Mouse (Mus musculus): Measurements from ENCODE around the gene Miga1. TPM values are rescaled to one million over a fixed set of nuclear protein-coding genes. Genes with fewer than 3 reads are reported as not detected.

The Miga1 gene
- polyA plus RNA-seq, 1 experiment from 2014 or later = 17.3 TPM

- Histone ChIP-seq H3K4me2 (replicated peaks; ENCODE audit: low read depth, low read length) (no peak overlapping the region), H3K4me1 (ENCODE audit: insufficient read depth, low read length) (peaks cover 6% of the 10 kb centered on the region; the same call in 1 of the 2 replicates), H3K4me3 (ENCODE audit: low read length) (no peak overlapping the region), H3K27me3 (ENCODE audit: insufficient read depth, low read length) (no peaks in the 10 kb centered on the region), H3K27ac (ENCODE audit: low read length) (no peak overlapping the region), H3K9ac (replicated peaks; ENCODE audit: low read length) (no peak overlapping the region), H3K9me3 (ENCODE audit: low read length) (no peaks in the 10 kb centered on the region), H3K36me3 (ENCODE audit: insufficient read depth, low read length) (no peaks in the 10 kb centered on the region)
- WGBS = 83% methylated on average over 8 of the region's 8 CpGs
- ATAC-seq (ENCODE audit: low FRiP score, low TSS enrichment) = no peak
These were observed 35.1 kb downstream of the Miga1 start for GRCm38 (mm10) chr3:152305080-152305479.

DNA sequence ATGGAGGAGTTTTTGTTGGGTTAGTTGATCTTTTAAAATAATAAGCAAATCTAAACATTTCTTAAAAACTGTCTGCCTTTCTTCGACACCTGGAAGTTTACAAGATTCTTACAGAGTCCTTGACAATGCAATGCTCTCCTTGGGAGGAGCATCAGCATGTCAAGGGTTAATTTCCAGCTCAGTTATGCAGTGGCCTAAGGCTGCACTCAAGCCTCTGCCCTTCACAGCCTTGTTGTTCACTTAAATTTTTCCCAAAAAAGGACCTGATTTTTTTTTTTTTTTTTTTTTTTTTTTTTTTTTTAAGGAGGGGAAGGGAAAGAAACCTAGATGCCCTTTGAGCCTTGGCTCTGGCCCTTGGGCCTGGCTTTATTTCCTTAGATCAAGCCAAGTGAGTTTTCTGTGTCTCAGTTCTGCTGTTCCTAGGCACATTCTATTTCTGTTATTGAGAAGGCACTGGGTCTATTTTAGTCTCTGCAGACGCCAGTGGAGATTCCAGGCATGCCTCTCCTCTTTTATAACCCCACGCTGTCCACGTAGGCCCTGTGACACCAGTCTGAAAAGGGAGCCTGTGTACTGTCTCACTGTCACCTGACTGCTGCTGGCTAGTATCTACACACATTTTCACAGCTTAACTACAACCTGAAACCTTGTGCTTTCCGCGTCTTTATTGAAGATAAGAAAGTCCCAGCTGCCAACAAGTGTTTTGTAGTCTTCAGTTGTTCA is 36.0 kb downstream of the Miga1 start:
- H3K27ac ChIP-seq (ENCODE audit: low read length) = peak overlapping the region; percentile 37; the same call in 1 of the 2 replicates
- no peaks in the 10 kb centered on the region for H3K27me3 ChIP-seq (ENCODE audit: insufficient read depth, low read length)
- no peaks in the 10 kb centered on the region for H3K9me3 ChIP-seq (ENCODE audit: low read length)
- 62% methylated on average over 6 of the region's 6 CpGs for WGBS
- no peak for ATAC-seq (ENCODE audit: low FRiP score, low TSS enrichment)
- H3K4me3 ChIP-seq (ENCODE audit: low read length) = no peak overlapping the region
- H3K36me3 ChIP-seq (ENCODE audit: insufficient read depth, low read length) = no peaks in the 10 kb centered on the region
- H3K9ac ChIP-seq (replicated peaks; ENCODE audit: low read length) = no peak overlapping the region
- peaks cover 5% of the 10 kb centered on the region; the same call in 1 of the 2 replicates for H3K4me1 ChIP-seq (ENCODE audit: insufficient read depth, low read length)
- no peak overlapping the region for H3K4me2 ChIP-seq (replicated peaks; ENCODE audit: low read depth, low read length)

DNA sequence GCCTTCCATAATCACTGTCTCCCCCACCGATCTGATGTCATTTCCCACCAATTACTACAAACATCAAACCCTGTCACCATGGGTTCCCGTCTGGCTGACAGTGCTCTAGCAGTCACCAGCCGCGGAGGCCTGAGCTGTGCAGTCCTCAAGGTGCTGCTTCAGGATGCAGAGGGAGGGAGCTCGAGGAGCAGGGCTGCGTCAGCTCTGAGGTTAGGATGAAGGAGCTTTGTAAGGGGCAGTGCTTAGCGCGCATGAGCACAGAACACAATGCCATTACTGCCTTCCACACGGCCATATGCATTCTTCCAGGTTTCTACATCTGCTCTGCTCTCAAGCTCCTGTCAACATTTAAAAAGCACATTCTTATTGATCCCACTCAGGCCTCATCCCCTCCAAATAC is 37.2 kb downstream of the Miga1 start:
- Histone ChIP-seq H3K36me3 (ENCODE audit: insufficient read depth, low read length) (no peaks in the 10 kb centered on the region), H3K4me3 (ENCODE audit: low read length) (no peak overlapping the region), H3K9me3 (ENCODE audit: low read length) (no peaks in the 10 kb centered on the region), H3K4me2 (replicated peaks; ENCODE audit: low read depth, low read length) (no peak overlapping the region), H3K4me1 (ENCODE audit: insufficient read depth, low read length) (no peaks in the 10 kb centered on the region), H3K9ac (replicated peaks; ENCODE audit: low read length) (no peak overlapping the region), H3K27ac (ENCODE audit: low read length) (no peak overlapping the region), H3K27me3 (ENCODE audit: insufficient read depth, low read length) (no peaks in the 10 kb centered on the region)
- 82% methylated on average over 9 of the region's 9 CpGs for WGBS
- ATAC-seq (ENCODE audit: low FRiP score, low TSS enrichment) = no peak

- ATAC-seq (ENCODE audit: low FRiP score, low TSS enrichment) = peak; percentile 63
- peak overlapping the region; percentile 84 for H3K27ac ChIP-seq (ENCODE audit: low read length)
- H3K27me3 ChIP-seq (ENCODE audit: insufficient read depth, low read length) = no peaks in the 10 kb centered on the region
- no peak overlapping the region for H3K9ac ChIP-seq (replicated peaks; ENCODE audit: low read length)
- no peaks in the 10 kb centered on the region for H3K9me3 ChIP-seq (ENCODE audit: low read length)
- H3K4me1 ChIP-seq (ENCODE audit: insufficient read depth, low read length) = no peaks in the 10 kb centered on the region
- WGBS = 56% methylated on average over 14 of the region's 14 CpGs
- peaks cover 12% of the 10 kb centered on the region for H3K36me3 ChIP-seq (ENCODE audit: insufficient read depth, low read length)
- no peak overlapping the region for H3K4me2 ChIP-seq (replicated peaks; ENCODE audit: low read depth, low read length)
- H3K4me3 ChIP-seq (ENCODE audit: low read length) = no peak overlapping the region
These were observed 39.5 kb downstream of the Miga1 start for GRCm38 (mm10) chr3:152300376-152301337.

DNA sequence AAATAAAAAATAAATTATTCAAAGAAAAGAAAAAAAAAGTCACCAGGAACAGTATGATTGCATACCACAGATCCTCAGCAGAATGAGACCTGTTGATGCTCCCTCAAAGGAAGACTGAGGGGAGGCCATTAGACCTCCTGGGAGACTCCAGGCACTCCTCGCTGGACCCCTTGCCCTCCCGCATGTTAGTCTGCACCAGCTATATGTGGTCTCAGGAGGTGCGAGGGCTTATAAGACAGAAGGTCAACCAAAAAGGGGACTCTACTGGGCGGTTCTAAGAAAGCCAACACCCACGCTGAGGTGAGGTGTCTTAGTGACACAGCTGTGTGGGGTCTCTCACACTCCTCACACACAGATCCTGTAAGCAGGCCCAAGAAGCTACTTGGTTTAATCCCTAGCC is 44.3 kb downstream of the Miga1 start:
- Histone ChIP-seq H3K36me3 (ENCODE audit: insufficient read depth, low read length) (peaks cover 17% of the 10 kb centered on the region), H3K27ac (ENCODE audit: low read length) (no peak overlapping the region), H3K4me1 (ENCODE audit: insufficient read depth, low read length) (no peaks in the 10 kb centered on the region), H3K9me3 (ENCODE audit: low read length) (no peaks in the 10 kb centered on the region), H3K9ac (replicated peaks; ENCODE audit: low read length) (no peak overlapping the region), H3K27me3 (ENCODE audit: insufficient read depth, low read length) (no peaks in the 10 kb centered on the region), H3K4me3 (ENCODE audit: low read length) (no peak overlapping the region), H3K4me2 (replicated peaks; ENCODE audit: low read depth, low read length) (no peak overlapping the region)
- ATAC-seq (ENCODE audit: low FRiP score, low TSS enrichment) = no peak
- WGBS = 91% methylated on average over 5 of the region's 5 CpGs

GRCm38 (mm10) chr3:152294400-152294799 is 45.8 kb downstream of the Miga1 start:
- no peak overlapping the region for H3K27ac ChIP-seq (ENCODE audit: low read length)
- H3K36me3 ChIP-seq (ENCODE audit: insufficient read depth, low read length) = peaks cover 22% of the 10 kb centered on the region
- no peaks in the 10 kb centered on the region for H3K27me3 ChIP-seq (ENCODE audit: insufficient read depth, low read length)
- no peak overlapping the region for H3K4me3 ChIP-seq (ENCODE audit: low read length)
- no peaks in the 10 kb centered on the region for H3K9me3 ChIP-seq (ENCODE audit: low read length)
- no peak for ATAC-seq (ENCODE audit: low FRiP score, low TSS enrichment)
- H3K9ac ChIP-seq (replicated peaks; ENCODE audit: low read length) = no peak overlapping the region
- H3K4me1 ChIP-seq (ENCODE audit: insufficient read depth, low read length) = no peaks in the 10 kb centered on the region
- 71% methylated on average over 3 of the region's 3 CpGs for WGBS
- H3K4me2 ChIP-seq (replicated peaks; ENCODE audit: low read depth, low read length) = no peak overlapping the region

- no peaks in the 10 kb centered on the region for H3K27me3 ChIP-seq (ENCODE audit: insufficient read depth, low read length)
- no peak for ATAC-seq (ENCODE audit: low FRiP score, low TSS enrichment)
- H3K4me3 ChIP-seq (ENCODE audit: low read length) = no peak overlapping the region
- no peak overlapping the region for H3K9ac ChIP-seq (replicated peaks; ENCODE audit: low read length)
- 78% methylated on average over 13 of the region's 13 CpGs for WGBS
- no peak overlapping the region for H3K27ac ChIP-seq (ENCODE audit: low read length)
- H3K4me2 ChIP-seq (replicated peaks; ENCODE audit: low read depth, low read length) = no peak overlapping the region
- H3K4me1 ChIP-seq (ENCODE audit: insufficient read depth, low read length) = no peaks in the 10 kb centered on the region
- H3K9me3 ChIP-seq (ENCODE audit: low read length) = no peaks in the 10 kb centered on the region
- peaks cover 22% of the 10 kb centered on the region for H3K36me3 ChIP-seq (ENCODE audit: insufficient read depth, low read length)
These were observed 46.6 kb downstream of the Miga1 start for GRCm38 (mm10) chr3:152293530-152294181.

- WGBS = 73% methylated on average over 6 of the region's 6 CpGs
- no peak overlapping the region for H3K4me2 ChIP-seq (replicated peaks; ENCODE audit: low read depth, low read length)
- H3K27ac ChIP-seq (ENCODE audit: low read length) = no peak overlapping the region
- no peaks in the 10 kb centered on the region for H3K9me3 ChIP-seq (ENCODE audit: low read length)
- no peaks in the 10 kb centered on the region for H3K4me1 ChIP-seq (ENCODE audit: insufficient read depth, low read length)
- H3K36me3 ChIP-seq (ENCODE audit: insufficient read depth, low read length) = peaks cover 19% of the 10 kb centered on the region
- no peaks in the 10 kb centered on the region for H3K27me3 ChIP-seq (ENCODE audit: insufficient read depth, low read length)
- no peak overlapping the region for H3K9ac ChIP-seq (replicated peaks; ENCODE audit: low read length)
- no peak for ATAC-seq (ENCODE audit: low FRiP score, low TSS enrichment)
- H3K4me3 ChIP-seq (ENCODE audit: low read length) = no peak overlapping the region
These were observed 48.3 kb downstream of the Miga1 start for GRCm38 (mm10) chr3:152291895-152292294.

DNA sequence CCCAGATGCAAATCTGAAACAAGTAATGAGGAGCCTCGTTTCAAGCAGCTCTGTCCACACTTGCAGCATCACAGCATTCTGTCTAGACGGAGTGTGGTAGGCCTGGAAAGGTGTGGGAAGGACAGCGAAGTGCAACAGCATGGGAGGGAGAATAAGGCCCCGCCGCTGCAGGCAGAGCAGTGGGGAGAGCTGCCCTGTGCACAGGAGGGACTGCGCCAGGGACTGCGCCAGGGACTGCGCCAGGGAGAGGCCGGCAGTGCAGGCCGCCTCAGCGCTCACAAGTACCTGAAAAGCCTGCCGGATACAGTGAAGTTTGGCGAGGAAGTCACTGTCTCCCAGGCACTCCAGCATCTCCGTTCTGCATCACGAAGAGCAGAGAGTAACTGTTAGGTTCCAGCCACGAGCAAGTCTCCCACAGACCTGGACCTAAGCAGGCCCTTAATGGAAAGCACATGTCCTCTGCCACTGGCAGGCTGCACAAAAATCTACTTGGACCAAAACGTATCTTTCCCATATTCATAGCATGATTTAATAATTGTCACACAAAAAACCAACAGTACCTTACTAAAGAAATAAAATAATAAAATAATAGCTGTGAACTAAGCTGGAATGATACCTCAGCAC is 49.9 kb downstream of the Miga1 start:
- no peaks in the 10 kb centered on the region for H3K9me3 ChIP-seq (ENCODE audit: low read length)
- ATAC-seq (ENCODE audit: low FRiP score, low TSS enrichment) = no peak
- 92% methylated on average over 17 of the region's 17 CpGs for WGBS
- no peaks in the 10 kb centered on the region for H3K27me3 ChIP-seq (ENCODE audit: insufficient read depth, low read length)
- no peak overlapping the region for H3K27ac ChIP-seq (ENCODE audit: low read length)
- H3K4me2 ChIP-seq (replicated peaks; ENCODE audit: low read depth, low read length) = no peak overlapping the region
- no peaks in the 10 kb centered on the region for H3K4me1 ChIP-seq (ENCODE audit: insufficient read depth, low read length)
- peaks cover 10% of the 10 kb centered on the region; the same call in 1 of the 2 replicates for H3K36me3 ChIP-seq (ENCODE audit: insufficient read depth, low read length)
- H3K9ac ChIP-seq (replicated peaks; ENCODE audit: low read length) = no peak overlapping the region
- no peak overlapping the region for H3K4me3 ChIP-seq (ENCODE audit: low read length)
